Mouse (Mus musculus) bone marrow macrophage, adult 2 months (primary cell): ENCODE measurements around the gene Cdh13.

ENCODE experiments used
- CTCF ChIP-seq: IDR thresholded peaks from 2 replicates; pipeline ENCODE4 v1.5.1; 2012; ENCODE audit warnings: low read depth, mild to moderate bottlenecking, low read length, moderate library complexity
- POLR2A ChIP-seq: IDR thresholded peaks from 2 replicates; pipeline ENCODE4 v1.6.1; 2012; ENCODE audit warnings: mild to moderate bottlenecking, low read depth, low read length, borderline replicate concordance

DNA sequence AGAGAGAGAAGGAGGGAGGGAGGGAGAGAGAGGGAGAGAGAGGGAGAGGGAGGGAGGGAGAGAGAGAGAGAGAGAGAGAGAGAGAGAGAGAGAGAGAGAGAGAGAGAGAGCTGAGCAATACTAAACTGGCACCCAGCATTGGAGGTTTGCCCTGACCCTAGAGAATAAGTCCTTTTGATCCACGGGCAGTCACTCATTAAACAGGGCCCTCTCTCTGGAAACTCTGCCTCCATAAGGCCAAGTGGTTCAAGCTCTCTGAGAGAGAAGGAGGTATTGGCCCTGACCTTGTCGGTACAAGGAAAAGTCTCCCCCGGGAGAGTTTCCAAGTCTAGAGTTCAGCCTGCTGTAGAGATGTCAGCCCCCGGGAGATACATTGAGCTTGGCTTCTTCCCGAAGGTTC, 564.5 kb downstream of the Cdh13 start:
- TF ChIP-seq CTCF, result no peak
- no peak for TF ChIP-seq POLR2A
